Mouse (Mus musculus): ENCODE results near the gene Lcp1. TPM values are rescaled to one million over a fixed set of nuclear protein-coding genes. Genes with fewer than 3 reads are reported as not detected.

The Lcp1 gene
- polyA plus RNA-seq, 1 experiment = 0.68 TPM

DNA sequence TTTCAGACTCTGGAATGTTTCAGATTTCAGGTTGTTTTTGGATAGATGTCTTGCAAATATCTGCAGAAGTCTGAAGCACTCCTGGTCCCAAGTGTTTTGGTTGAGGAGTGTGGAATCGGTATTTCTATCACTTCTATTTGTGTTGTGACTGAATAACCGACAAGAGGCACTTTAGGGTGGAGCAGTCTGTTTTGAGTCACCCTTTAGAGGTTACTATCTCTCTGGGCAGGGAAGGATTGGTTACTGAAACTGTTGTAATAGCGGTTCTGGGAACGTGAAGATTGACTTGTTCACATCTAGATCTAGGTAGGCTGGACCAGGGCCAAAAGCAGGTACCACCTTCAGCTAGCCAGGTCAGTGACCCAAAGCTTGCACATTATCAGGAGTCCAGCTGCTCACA lies 51.5 kb downstream of the Lcp1 start:
- Histone ChIP-seq H3K27ac (ENCODE audit: control insufficient read depth, insufficient read depth, low read depth, low read length) (no peak overlapping the region), H3K4me1 (ENCODE audit: control insufficient read depth, insufficient read depth, low read length) (peaks cover 8% of the 10 kb centered on the region), H3K4me3 (ENCODE audit: control insufficient read depth, low read depth, low read length) (no peak overlapping the region), H3K27me3 (ENCODE audit: control insufficient read depth, insufficient read depth, low read length) (no peaks in the 10 kb centered on the region), H3K36me3 (ENCODE audit: control insufficient read depth, insufficient read depth, low read length) (no peaks in the 10 kb centered on the region)
- TF ChIP-seq CTCF (IDR thresholded peaks at IDR 0.05; ENCODE audit: control insufficient read depth, insufficient read depth, insufficient replicate concordance, low read depth, low read length) = no peak
- no peak for TF ChIP-seq POLR2A (IDR thresholded peaks at IDR 0.05; ENCODE audit: control insufficient read depth, low read depth, low read length)

GRCm38 (mm10) chr14:75182831-75183230 lies 51.9 kb downstream of the Lcp1 start:
- Histone ChIP-seq H3K27ac (ENCODE audit: control insufficient read depth, insufficient read depth, low read depth, low read length) (no peak overlapping the region), H3K36me3 (ENCODE audit: control insufficient read depth, insufficient read depth, low read length) (no peaks in the 10 kb centered on the region), H3K27me3 (ENCODE audit: control insufficient read depth, insufficient read depth, low read length) (no peaks in the 10 kb centered on the region), H3K4me3 (ENCODE audit: control insufficient read depth, low read depth, low read length) (no peak overlapping the region), H3K4me1 (ENCODE audit: control insufficient read depth, insufficient read depth, low read length) (peaks cover 8% of the 10 kb centered on the region)
- TF ChIP-seq POLR2A (IDR thresholded peaks at IDR 0.05; ENCODE audit: control insufficient read depth, low read depth, low read length) = no peak
- no peak for TF ChIP-seq CTCF (IDR thresholded peaks at IDR 0.05; ENCODE audit: control insufficient read depth, insufficient read depth, insufficient replicate concordance, low read depth, low read length)

- Histone ChIP-seq H3K4me1 (ENCODE audit: control insufficient read depth, insufficient read depth, low read length) (peaks cover 4% of the 10 kb centered on the region; the same call in 1 of the 2 replicates), H3K36me3 (ENCODE audit: control insufficient read depth, insufficient read depth, low read length) (no peaks in the 10 kb centered on the region), H3K27ac (ENCODE audit: control insufficient read depth, insufficient read depth, low read depth, low read length) (no peak overlapping the region), H3K27me3 (ENCODE audit: control insufficient read depth, insufficient read depth, low read length) (no peaks in the 10 kb centered on the region), H3K4me3 (ENCODE audit: control insufficient read depth, low read depth, low read length) (no peak overlapping the region)
- no peak for TF ChIP-seq POLR2A (IDR thresholded peaks at IDR 0.05; ENCODE audit: control insufficient read depth, low read depth, low read length)
- TF ChIP-seq CTCF (IDR thresholded peaks at IDR 0.05; ENCODE audit: control insufficient read depth, insufficient read depth, insufficient replicate concordance, low read depth, low read length) = no peak
These were observed 53.3 kb downstream of the Lcp1 start for GRCm38 (mm10) chr14:75184069-75184790.

- H3K27me3 ChIP-seq (ENCODE audit: control insufficient read depth, insufficient read depth, low read length) = no peaks in the 10 kb centered on the region
- H3K27ac ChIP-seq (ENCODE audit: control insufficient read depth, insufficient read depth, low read depth, low read length) = no peak overlapping the region
- H3K4me1 ChIP-seq (ENCODE audit: control insufficient read depth, insufficient read depth, low read length) = no peaks in the 10 kb centered on the region
- no peak overlapping the region for H3K4me3 ChIP-seq (ENCODE audit: control insufficient read depth, low read depth, low read length)
- TF ChIP-seq POLR2A (IDR thresholded peaks at IDR 0.05; ENCODE audit: control insufficient read depth, low read depth, low read length) (no peak), CTCF (IDR thresholded peaks at IDR 0.05; ENCODE audit: control insufficient read depth, insufficient read depth, insufficient replicate concordance, low read depth, low read length) (no peak)
- no peaks in the 10 kb centered on the region for H3K36me3 ChIP-seq (ENCODE audit: control insufficient read depth, insufficient read depth, low read length)
These were observed 55.1 kb downstream of the Lcp1 start for GRCm38 (mm10) chr14:75185796-75186594.

GRCm38 (mm10) chr14:75186858-75187415 lies 56.0 kb downstream of the Lcp1 start:
- no peaks in the 10 kb centered on the region for H3K27me3 ChIP-seq (ENCODE audit: control insufficient read depth, insufficient read depth, low read length)
- H3K4me3 ChIP-seq (ENCODE audit: control insufficient read depth, low read depth, low read length) = no peak overlapping the region
- H3K36me3 ChIP-seq (ENCODE audit: control insufficient read depth, insufficient read depth, low read length) = no peaks in the 10 kb centered on the region
- TF ChIP-seq CTCF (IDR thresholded peaks at IDR 0.05; ENCODE audit: control insufficient read depth, insufficient read depth, insufficient replicate concordance, low read depth, low read length) (no peak), POLR2A (IDR thresholded peaks at IDR 0.05; ENCODE audit: control insufficient read depth, low read depth, low read length) (no peak)
- H3K4me1 ChIP-seq (ENCODE audit: control insufficient read depth, insufficient read depth, low read length) = no peaks in the 10 kb centered on the region
- H3K27ac ChIP-seq (ENCODE audit: control insufficient read depth, insufficient read depth, low read depth, low read length) = no peak overlapping the region

- H3K4me3 ChIP-seq (ENCODE audit: control insufficient read depth, low read depth, low read length) = no peak overlapping the region
- TF ChIP-seq POLR2A (IDR thresholded peaks at IDR 0.05; ENCODE audit: control insufficient read depth, low read depth, low read length) = no peak
- TF ChIP-seq CTCF (IDR thresholded peaks at IDR 0.05; ENCODE audit: control insufficient read depth, insufficient read depth, insufficient replicate concordance, low read depth, low read length) = no peak
- H3K36me3 ChIP-seq (ENCODE audit: control insufficient read depth, insufficient read depth, low read length) = no peaks in the 10 kb centered on the region
- no peaks in the 10 kb centered on the region for H3K4me1 ChIP-seq (ENCODE audit: control insufficient read depth, insufficient read depth, low read length)
- no peaks in the 10 kb centered on the region for H3K27me3 ChIP-seq (ENCODE audit: control insufficient read depth, insufficient read depth, low read length)
- no peak overlapping the region for H3K27ac ChIP-seq (ENCODE audit: control insufficient read depth, insufficient read depth, low read depth, low read length)
These were observed 57.6 kb downstream of the Lcp1 start for GRCm38 (mm10) chr14:75188521-75188920.

DNA sequence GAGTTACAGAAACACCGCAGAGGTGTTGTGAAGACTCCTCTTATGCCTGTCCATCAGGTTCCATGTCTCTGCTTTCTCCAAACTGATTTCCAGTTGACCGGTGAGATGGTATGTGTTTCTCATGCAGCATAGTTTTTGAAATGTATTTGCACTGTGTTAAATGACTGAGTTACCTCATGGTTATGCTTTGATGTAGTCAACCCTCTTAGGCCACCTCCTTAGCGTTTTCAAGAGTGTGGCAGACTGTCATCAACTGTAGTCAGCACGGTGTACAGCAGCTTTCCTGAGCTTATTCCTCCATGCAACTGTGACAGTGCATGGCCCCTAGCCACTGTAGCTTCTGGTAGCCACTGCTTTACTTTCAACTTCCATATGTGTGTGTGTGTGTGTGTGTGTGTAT lies 58.1 kb downstream of the Lcp1 start:
- TF ChIP-seq POLR2A (IDR thresholded peaks at IDR 0.05; ENCODE audit: control insufficient read depth, low read depth, low read length) (no peak), CTCF (IDR thresholded peaks at IDR 0.05; ENCODE audit: control insufficient read depth, insufficient read depth, insufficient replicate concordance, low read depth, low read length) (no peak)
- Histone ChIP-seq H3K36me3 (ENCODE audit: control insufficient read depth, insufficient read depth, low read length) (no peaks in the 10 kb centered on the region), H3K4me3 (ENCODE audit: control insufficient read depth, low read depth, low read length) (no peak overlapping the region), H3K27ac (ENCODE audit: control insufficient read depth, insufficient read depth, low read depth, low read length) (no peak overlapping the region), H3K4me1 (ENCODE audit: control insufficient read depth, insufficient read depth, low read length) (no peaks in the 10 kb centered on the region), H3K27me3 (ENCODE audit: control insufficient read depth, insufficient read depth, low read length) (no peaks in the 10 kb centered on the region)
